Mouse (Mus musculus): Measurements from ENCODE around the gene Acvr1. TPM values are rescaled to one million over a fixed set of nuclear protein-coding genes. Genes with fewer than 3 reads are reported as not detected.

The Acvr1 gene
- total and polyA plus RNA-seq, 3 experiments, result 6.9 to 40.5 (median 34.1) TPM

DNA sequence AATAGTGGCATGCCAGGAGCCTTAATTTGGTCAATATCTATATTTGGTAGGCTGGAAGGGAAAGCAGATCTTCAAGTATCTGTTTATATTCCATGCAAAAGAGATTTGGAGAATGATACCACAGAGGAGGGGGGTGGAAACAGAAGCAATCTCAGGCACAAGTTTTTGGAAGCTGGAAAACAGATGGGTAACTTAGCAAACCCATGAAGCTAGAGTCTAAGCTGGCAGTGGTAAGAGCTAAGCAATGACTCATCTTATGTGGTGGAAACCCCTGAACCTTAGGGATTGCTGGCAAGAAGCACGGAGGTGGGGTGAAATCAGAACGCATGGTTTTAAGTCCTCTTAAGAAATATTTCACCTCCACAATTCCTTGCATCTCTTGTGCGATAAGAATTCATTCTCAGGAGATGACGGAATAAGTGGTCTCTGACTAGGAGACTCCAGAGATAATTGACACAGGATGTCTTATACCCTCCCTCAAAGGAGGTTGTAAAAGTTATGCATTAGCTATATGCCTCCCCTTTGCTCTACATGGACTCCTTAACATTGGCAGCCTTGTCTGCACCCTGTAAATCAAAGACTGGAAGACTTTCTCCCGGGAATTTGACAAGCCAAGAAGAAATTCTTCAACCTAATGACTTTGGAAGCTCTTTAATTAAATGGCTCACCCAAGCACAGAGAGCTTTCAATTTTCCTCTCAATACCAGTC is 157.9 kb downstream of the Acvr1 start:
- no peak for DNase-seq

DNA sequence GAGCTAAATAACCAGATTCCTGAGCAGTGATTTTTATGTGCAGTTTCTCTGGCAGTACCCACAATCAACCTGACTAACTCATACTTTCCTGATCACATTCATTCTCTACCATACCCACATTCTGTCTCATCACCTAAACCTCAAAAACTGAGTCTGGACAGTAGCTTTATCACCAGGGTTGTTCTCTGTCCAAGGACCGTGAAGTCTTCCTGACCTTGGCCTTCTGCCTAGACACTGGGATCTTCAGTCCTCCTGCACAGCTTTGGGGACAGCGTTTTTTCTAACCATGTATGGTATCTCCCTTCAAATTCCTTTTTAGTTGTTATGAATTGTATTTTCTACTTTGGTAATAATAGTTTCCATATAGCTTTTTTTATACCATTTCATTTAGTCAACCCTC is 163.5 kb downstream of the Acvr1 start:
- peak; percentile 53 for DNase-seq

DNA sequence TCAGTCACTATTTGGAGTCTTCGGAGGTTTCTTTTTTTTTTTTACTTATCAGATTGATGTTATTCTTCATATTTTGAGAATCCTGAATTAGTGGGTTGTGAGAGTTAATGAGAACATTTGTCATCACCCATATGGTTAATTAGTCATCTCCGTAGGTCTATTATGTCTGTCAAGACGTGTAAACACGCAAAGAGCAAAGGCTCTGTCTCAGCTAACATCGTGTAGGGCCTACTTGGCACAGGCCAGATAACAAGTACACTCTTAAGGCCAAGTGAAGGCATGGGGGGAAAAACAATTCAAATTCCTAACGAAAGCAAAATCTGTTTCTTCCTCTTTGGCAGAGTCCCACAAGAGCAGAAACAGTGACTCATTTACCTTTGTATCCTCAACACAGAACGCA is 178.4 kb downstream of the Acvr1 start:
- DNase-seq, result no peak

DNA sequence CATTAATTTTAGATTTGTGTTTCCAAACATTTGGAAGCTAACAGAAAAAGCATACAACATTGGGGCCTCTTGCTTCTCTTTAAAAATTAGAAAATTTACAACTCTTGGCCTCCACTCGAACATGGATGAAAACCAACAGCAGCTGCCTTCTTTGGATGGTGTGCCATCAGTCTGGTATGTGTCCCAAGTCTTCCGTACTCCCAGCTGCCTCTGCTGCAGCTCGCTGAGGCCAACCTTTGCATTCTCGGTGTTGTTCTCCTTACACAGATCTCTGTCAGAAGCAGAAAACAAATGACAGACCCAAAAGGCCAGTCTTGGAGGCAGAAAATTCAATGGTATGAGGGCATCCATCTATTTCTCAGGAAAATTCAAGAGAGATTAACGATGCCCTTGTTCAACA is 186.9 kb downstream of the Acvr1 start:
- no peak for DNase-seq

DNA sequence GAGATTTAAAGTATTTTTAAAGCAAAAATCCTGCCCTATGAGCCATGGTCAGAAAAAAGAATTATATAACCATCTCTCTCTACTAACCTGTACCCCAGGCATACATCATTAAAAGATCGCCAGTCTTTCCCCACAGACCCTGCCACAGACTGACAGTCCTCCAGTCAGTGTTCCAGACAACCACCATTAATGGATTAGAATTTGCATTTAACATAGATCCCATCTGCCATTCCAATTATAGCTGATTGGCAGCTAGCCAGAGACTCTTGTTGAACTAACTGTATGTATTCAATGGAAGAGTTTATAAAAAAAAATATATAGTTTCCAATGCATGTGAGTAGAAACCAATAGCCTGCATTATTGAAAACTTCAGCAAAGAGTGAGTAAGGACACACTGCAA is 187.5 kb downstream of the Acvr1 start:
- no peak for DNase-seq

DNA sequence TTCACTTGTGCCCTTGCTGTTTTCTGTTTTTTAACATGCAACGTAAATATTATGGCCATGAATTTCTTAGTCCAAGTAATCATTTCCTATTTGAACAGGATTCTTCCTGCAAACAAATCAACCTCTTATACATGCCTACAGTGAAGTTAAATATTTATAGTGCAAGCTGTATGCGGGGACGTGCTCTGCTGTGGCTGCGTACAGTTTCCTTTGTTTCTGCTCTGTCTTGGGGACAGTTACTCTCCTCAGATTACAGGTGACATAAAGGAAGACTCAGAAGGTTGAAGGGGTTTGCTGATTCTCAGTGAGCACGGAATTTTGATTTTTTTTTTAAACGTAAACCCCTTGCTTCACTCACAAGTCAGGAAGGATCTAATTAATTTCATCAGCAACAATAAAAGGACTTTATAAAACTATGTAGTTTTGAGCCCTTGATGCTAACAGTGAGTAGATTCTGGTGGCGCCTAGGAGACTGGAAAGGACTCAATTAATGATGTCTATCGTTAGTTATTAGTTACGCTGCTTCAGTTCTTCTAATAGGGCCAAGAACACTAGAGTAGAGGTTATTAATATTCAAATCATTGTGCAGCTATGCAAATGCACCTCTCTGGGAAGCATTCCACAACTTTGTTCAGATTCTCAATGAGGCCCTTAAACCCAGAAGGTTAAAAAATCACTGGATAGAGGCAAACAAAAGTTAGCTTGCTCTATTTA is 189.4 kb downstream of the Acvr1 start:
- no peak for DNase-seq

DNA sequence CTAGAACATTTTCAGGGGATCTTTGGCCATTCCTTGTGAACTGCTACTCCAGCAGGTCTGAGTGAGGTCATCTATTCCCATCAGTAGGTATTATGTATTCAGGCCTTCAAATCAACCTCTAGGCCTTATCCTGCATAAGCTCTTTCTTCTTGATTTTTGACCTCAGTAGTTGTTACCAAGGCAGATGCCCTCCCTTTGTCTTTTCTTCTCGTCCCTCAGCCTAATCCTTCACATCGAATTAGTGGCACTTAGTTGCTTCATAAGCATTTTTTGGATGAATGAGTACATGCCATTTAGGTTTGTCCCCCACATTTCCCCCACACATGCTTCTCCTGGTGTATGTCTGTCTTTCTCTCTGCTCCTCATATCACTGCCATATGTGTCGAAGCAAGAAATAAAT is 200.8 kb downstream of the Acvr1 start:
- no peak for DNase-seq

DNA sequence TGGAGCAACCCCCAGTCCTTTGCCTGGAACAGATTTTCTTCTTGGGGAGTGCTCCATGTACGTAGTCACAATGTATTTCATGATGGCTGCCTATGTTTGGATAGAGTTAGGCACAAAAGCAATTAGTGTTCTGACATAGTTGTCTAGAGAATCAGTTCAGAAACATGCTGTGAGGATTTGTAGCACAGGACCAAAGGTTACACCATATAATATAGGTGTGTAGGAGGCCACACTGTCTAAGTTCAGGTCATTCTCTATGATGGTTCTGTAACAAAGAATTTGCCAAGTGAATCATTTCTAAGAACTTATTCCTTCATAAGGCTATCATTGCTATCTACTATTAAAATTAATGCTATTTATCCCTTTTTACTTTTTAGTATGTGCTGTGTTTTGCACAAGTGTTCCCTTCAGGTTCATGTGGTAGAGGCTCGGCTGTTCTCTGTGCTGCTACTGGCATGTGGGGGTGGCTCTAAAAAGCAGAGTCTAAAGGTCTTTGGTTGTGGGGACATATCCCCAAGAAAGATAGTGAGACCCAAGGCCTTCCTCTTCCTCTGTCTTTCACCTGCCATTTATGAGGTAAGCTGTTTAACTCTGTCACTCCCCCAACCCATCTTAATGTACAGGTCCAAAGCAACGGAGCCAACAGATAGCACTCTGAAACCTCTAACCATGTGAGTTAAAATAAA is 205.5 kb downstream of the Acvr1 start:
- DNase-seq, result no peak

DNA sequence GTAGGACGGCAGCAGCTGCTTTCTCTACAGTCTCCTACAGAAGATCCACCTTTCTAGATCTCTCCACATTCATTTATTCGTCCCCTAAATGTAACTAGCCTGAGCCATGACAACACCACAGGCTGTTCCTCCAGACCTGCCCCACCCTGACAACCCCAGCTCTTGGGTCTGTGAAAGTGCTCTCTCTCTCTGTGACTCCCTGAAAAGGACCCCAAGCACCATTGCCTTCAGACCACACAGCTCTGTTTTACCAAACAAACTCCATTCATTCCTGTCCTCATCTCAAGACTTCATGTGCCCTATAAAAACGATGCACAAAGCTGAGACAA is 208.9 kb downstream of the Acvr1 start:
- DNase-seq, result no peak

DNA sequence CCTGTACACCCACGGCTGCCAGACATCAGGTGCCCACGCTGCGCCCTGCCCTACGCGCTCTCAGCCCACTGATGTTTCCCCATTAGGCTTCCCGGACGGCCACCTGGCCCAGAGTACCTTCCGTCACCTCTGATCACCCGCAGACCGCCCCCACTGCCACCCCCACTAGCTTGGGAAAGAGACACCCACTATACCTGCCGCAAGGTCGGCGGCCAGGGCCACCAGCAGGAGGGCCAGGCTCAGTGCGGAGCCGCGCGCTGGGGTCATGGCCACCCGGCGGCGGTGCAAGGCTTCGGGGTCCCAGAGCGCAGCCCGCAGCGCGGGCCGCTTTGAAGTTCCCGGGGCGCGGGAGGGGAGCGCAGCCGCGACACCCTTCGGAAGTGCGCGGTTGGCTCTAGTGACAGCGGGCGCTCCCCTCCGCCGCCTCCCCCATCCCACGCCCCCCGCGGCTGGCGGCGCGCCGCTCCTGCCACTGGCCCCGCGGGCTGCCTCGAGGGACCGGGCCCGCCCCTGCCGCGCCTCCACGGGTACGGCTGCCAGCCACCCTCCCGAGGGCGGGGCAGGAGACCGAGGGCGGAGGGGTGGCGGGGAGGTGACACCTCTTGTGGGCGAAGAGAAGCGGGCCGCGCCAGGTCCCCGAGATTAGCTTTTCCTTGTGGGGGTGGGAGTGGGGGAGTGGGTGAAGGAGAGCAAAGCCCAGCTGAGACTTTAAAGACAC is 209.4 kb downstream of the Acvr1 start, which contains the start of gene Acvr1c:
TSS of gene Acvr1c (minus strand) at position 482 of the 718 bp plus-strand sequence.
- peak; percentile 89 for DNase-seq

DNA sequence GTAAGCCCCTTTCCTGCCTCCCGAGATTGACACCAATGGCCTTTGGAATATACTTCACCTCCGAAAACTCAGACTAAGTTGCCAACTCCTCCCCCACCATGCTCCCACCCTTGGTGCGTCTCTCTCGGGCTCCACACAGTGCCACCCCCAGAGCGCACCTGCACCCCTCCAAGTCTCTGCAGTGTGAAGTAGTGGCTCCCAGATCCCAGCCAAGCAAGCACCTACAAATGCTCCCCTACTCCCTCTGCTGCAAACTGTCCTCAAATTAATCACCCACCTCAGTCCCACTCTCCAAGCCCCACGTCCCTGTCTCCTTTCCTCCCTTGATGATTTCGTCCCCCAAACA is 209.9 kb downstream of the Acvr1 start:
- peak; percentile 28 for DNase-seq

DNA sequence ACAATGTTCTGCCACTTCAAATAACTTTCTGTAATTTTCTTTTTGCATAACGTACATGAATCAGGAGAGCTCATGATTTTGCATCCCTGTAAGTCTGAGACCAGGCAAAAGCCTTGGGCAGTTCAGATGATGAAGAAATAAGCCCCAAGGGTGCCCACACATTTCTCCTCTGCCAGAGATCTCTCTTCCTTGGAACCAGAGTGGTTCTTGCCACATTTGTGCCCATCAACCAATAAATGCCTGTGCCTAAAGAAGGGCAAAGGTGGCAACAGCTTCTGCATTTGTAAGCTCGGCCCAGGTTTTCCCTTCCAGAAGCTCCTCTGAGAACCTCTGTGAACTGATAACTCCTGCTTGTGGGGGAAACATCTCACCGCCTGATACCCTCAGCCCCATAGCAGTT is 212.6 kb downstream of the Acvr1 start:
- peak; percentile 28 for DNase-seq

DNA sequence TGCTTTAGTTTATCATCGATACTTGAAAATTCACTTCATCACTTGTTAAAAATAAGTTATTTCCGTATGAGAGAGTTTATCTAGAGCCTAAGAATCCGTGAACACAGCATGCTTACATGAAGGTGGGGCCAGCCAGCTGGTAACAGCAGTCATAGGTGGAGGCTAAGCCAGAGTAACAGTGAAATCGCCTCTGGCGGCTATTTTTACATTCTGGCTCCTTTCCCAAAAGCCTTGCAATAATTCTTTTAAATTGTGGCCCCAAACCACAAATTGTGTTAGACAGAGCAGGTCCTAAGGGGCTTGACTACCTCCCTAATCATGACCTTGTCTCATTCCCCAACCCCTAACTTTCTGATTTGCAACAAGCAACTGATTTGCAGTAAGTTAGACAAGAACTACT is 214.1 kb downstream of the Acvr1 start:
- DNase-seq, result peak; percentile 42

DNA sequence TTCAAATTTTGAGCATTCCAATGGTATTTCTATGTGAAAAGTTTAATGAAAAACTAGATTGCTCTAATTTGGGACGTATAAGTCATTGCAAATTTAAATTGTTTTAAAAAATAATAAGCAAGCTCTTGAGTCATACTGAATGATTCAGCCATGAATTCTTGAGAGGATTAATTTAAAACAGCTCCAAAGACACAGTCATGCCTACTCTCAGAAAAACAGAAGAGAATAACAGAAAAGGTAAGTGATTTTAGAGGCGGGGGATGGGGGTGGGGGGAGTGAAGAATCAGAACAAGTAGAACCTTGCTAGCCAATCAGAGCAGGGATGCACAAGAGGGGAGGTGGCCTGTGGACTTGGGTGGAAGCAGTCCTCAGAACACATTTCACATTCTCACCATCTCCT is 216.3 kb downstream of the Acvr1 start:
- DNase-seq, result no peak

Other genes with a start within 250 kb of the Acvr1 start
- gene Acvr1c, start 209.3 kb downstream of the Acvr1 start, total RNA-seq (2021), result 10 to 100 TPM; 16.6 to 33.5 TPM
- 1.3 and 2.5 TPM in 2 replicates for gene Acvr1c, start 209.3 kb downstream of the Acvr1 start, polyA plus RNA-seq (2012; rRNA removed)
- not detected for gene Gm17409, start 97.0 kb downstream of the Acvr1 start, total RNA-seq (2021)
- gene Gm17409, start 97.0 kb downstream of the Acvr1 start, polyA plus RNA-seq (2012; rRNA removed), result not detected in 2 replicates
- 10 to 100 TPM; 14.5 to 16.7 TPM for gene Upp2, start 141 bp upstream of the Acvr1 start, total RNA-seq (2021)
- 7.5 and 11.3 TPM in 2 replicates for gene Upp2, start 141 bp upstream of the Acvr1 start, polyA plus RNA-seq (2012; rRNA removed)